Mouse (Mus musculus): ENCODE measurements around the gene Pdlim3.

- TF ChIP-seq CTCF (IDR thresholded peaks at IDR 0.05; ENCODE audit: low read depth) (no peak), EP300 (IDR thresholded peaks at IDR 0.05; ENCODE audit: low read depth) (no peak)
Observed at GRCm38 (mm10) chr8:45858391-45858790, 26.9 kb upstream of the Pdlim3 start.

Measured in liver, embryonic 14.5 days (tissue).